In the genomic region with DNA sequence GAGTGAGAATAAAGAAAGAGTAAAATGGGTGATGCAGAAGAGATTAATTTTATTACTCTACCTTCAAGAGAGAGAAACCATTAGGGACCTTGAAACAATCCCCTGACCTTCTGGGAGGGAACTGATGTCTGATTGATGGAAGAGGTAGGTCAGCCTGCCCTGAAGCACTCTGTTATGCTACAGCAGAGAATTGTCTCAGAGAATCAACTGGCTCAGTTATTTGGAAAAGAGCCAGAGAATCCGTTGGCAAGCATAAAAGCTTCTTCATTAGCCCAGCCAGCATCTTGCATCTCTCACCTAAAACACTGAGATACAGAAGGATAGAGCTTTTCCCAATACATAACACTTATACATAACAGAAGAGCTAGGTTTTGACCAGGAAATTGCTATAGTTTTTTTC, we compare ENCODE assay signal across 25 mouse cellular contexts. TPM values are rescaled to one million over a fixed set of nuclear protein-coding genes. Genes with fewer than 3 reads are reported as not detected.
A peak's percentile ranks its signal among the peaks of the same experiment; 100 is the strongest.
DNase-seq lines count a peak whose midpoint lies in the region; ATAC-seq and TF ChIP-seq lines count a peak whose summit lies in the region.
"Had no signal": no experiment of that assay in that cellular context is flagged by ENCODE, and none has a peak within 500 bp of the region (broad histone marks: within the 10 kb centered on the region; RNA-seq: fewer than 3 reads in every experiment).

No protein-coding gene starts in this region.

- H3K9me3 ChIP-seq in forebrain, postnatal 0 days (ENCODE audit: low read length): no peaks in the 10 kb centered on the region
- no peaks in the 10 kb centered on the region for H3K9me3 ChIP-seq in forebrain, embryonic 12.5 days
- no peaks in the 10 kb centered on the region for H3K9me3 ChIP-seq in midbrain, postnatal 0 days (ENCODE audit: low read length)
- H3K9me3 ChIP-seq in midbrain, embryonic 10.5 days (replicated peaks): no peaks in the 10 kb centered on the region
- H3K9me3 ChIP-seq: hindbrain, embryonic 10.5 days; liver, embryonic 12.5 days; neural tube, embryonic 13.5 days had no signal

- H3K9ac ChIP-seq in forebrain, postnatal 0 days: no peak overlapping the region
- H3K9ac ChIP-seq in forebrain, embryonic 12.5 days: no peak overlapping the region
- H3K9ac ChIP-seq in midbrain, postnatal 0 days (replicated peaks; ENCODE audit: low read length, poor library complexity, severe bottlenecking): no peak overlapping the region
- H3K9ac ChIP-seq: liver, embryonic 12.5 days; neural tube, embryonic 13.5 days had no signal

- no peak overlapping the region for H3K4me3 ChIP-seq in forebrain, postnatal 0 days (ENCODE audit: low read depth, low read length)
- no peak overlapping the region for H3K4me3 ChIP-seq in forebrain, embryonic 12.5 days (replicated peaks)
- no peak overlapping the region for H3K4me3 ChIP-seq in midbrain, postnatal 0 days (ENCODE audit: low read depth, low read length)
- H3K4me3 ChIP-seq in midbrain, embryonic 10.5 days: no peak overlapping the region
- no peak overlapping the region for H3K4me3 ChIP-seq in thymus, adult 2 months (ENCODE audit: control insufficient read depth, insufficient read depth, low read length)
- H3K4me3 ChIP-seq: heart, adult 2 months; hindbrain, embryonic 10.5 days; left cerebral cortex, adult 2 months; liver, embryonic 12.5 days; neural tube, embryonic 13.5 days had no signal

- no peak overlapping the region for H3K4me2 ChIP-seq in forebrain, postnatal 0 days (ENCODE audit: low read depth)
- no peak overlapping the region for H3K4me2 ChIP-seq in forebrain, embryonic 12.5 days
- H3K4me2 ChIP-seq in midbrain, postnatal 0 days (ENCODE audit: low read depth, low read length, poor library complexity, severe bottlenecking): no peak overlapping the region
- H3K4me2 ChIP-seq: liver, embryonic 12.5 days; midbrain, embryonic 11.5 days; neural tube, embryonic 13.5 days had no signal

- no peak overlapping the region for H3K27ac ChIP-seq in forebrain, postnatal 0 days (ENCODE audit: low read depth, low read length)
- no peak overlapping the region for H3K27ac ChIP-seq in forebrain, embryonic 12.5 days
- no peak overlapping the region for H3K27ac ChIP-seq in midbrain, postnatal 0 days (ENCODE audit: low read depth, low read length)
- no peak overlapping the region for H3K27ac ChIP-seq in midbrain, embryonic 10.5 days (replicated peaks)
- no peak overlapping the region for H3K27ac ChIP-seq in thymus, adult 2 months (ENCODE audit: control insufficient read depth, insufficient read depth, low read length)
- H3K27ac ChIP-seq: heart, adult 2 months; hindbrain, embryonic 10.5 days; left cerebral cortex, adult 2 months; liver, embryonic 12.5 days; macrophage; neural tube, embryonic 13.5 days; stomach, postnatal 0 days had no signal

- no peaks in the 10 kb centered on the region for H3K36me3 ChIP-seq in forebrain, postnatal 0 days (ENCODE audit: insufficient read depth)
- no peaks in the 10 kb centered on the region for H3K36me3 ChIP-seq in forebrain, embryonic 12.5 days (replicated peaks)
- no peaks in the 10 kb centered on the region for H3K36me3 ChIP-seq in midbrain, postnatal 0 days (ENCODE audit: insufficient read depth, low read length)
- no peaks in the 10 kb centered on the region for H3K36me3 ChIP-seq in midbrain, embryonic 10.5 days
- H3K36me3 ChIP-seq in thymus, adult 2 months (ENCODE audit: control insufficient read depth, insufficient read depth, low read length): no peaks in the 10 kb centered on the region
- H3K36me3 ChIP-seq: hindbrain, embryonic 10.5 days; liver, embryonic 12.5 days; neural tube, embryonic 13.5 days had no signal

- TF ChIP-seq CTCF in forebrain, postnatal 0 days (IDR thresholded peaks at IDR 0.05; ENCODE audit: low read depth): no peak
- no peak for TF ChIP-seq CTCF in midbrain, postnatal 0 days (IDR thresholded peaks at IDR 0.05)
- no peak for TF ChIP-seq CTCF in thymus, adult 2 months (IDR thresholded peaks at IDR 0.05; ENCODE audit: borderline replicate concordance, control insufficient read depth, extremely low read depth, insufficient read depth, low read length, poor library complexity)

- H3K27me3 ChIP-seq in forebrain, postnatal 0 days (ENCODE audit: insufficient read depth, low read length): no peaks in the 10 kb centered on the region
- H3K27me3 ChIP-seq in forebrain, embryonic 12.5 days: no peaks in the 10 kb centered on the region
- no peaks in the 10 kb centered on the region for H3K27me3 ChIP-seq in midbrain, postnatal 0 days (ENCODE audit: insufficient read depth, low read length)
- H3K27me3 ChIP-seq in midbrain, embryonic 10.5 days (ENCODE audit: low read depth, poor library complexity, severe bottlenecking): no peaks in the 10 kb centered on the region
- H3K27me3 ChIP-seq in thymus, adult 2 months (ENCODE audit: control insufficient read depth, insufficient read depth, low read length): no peaks in the 10 kb centered on the region
- H3K27me3 ChIP-seq: CH12.LX; liver, embryonic 12.5 days; neural tube, embryonic 13.5 days had no signal

- no peaks in the 10 kb centered on the region for H3K4me1 ChIP-seq in forebrain, postnatal 0 days (ENCODE audit: insufficient read depth)
- H3K4me1 ChIP-seq in forebrain, embryonic 12.5 days: no peaks in the 10 kb centered on the region
- no peaks in the 10 kb centered on the region for H3K4me1 ChIP-seq in midbrain, postnatal 0 days (ENCODE audit: insufficient read depth, low read length)
- no peaks in the 10 kb centered on the region for H3K4me1 ChIP-seq in midbrain, embryonic 10.5 days
- H3K4me1 ChIP-seq in thymus, adult 2 months (replicated peaks; ENCODE audit: control insufficient read depth, insufficient read depth, low read length): no peaks in the 10 kb centered on the region
- H3K4me1 ChIP-seq: hindbrain, embryonic 10.5 days; liver, embryonic 12.5 days had no signal

- 19% methylated on average over 1 of the region's 1 CpGs for WGBS in forebrain, postnatal 0 days
- 61% methylated on average over 1 of the region's 1 CpGs for WGBS in forebrain, embryonic 12.5 days
- 35% methylated on average over 1 of the region's 1 CpGs for WGBS in midbrain, postnatal 0 days
- WGBS in midbrain, embryonic 10.5 days: 73% methylated on average over 1 of the region's 1 CpGs
- WGBS in thymus, adult 2 months: 73% methylated on average over 1 of the region's 1 CpGs

- peak; percentile 42 for DNase-seq in forebrain, postnatal 0 days
- DNase-seq in midbrain, postnatal 0 days (ENCODE audit: low spot score): peak; percentile 81
- no peak for DNase-seq in midbrain, embryonic 10.5 days (ENCODE audit: low spot score)
- peak; percentile 60 for DNase-seq in brain, adult 2 months (ENCODE audit: low read depth, low spot score)
- peak; percentile 66 to 78 for DNase-seq in cerebellum, postnatal 14 days
- DNase-seq in thymus, adult 2 months: no peak
- no peak for DNase-seq in layer of hippocampus, adult 11-12 months (ENCODE audit: low spot score)
- DNase-seq: embryo, embryonic 11 days; gastrocnemius, postnatal 25 days; heart, adult 2 months; kidney, adult 9 months; kidney, postnatal 36 days; layer of hippocampus, adult 9-11 months; lung, adult 2 months; right cerebral cortex, adult 18-20 months; thymus, postnatal 14 days had no signal

- no peak; the same call in 1 of the 2 replicates for ATAC-seq in forebrain, postnatal 0 days
- no peak for ATAC-seq in forebrain, embryonic 12.5 days (ENCODE audit: low FRiP score)
- no peak for ATAC-seq in midbrain, postnatal 0 days (ENCODE audit: low FRiP score)
- ATAC-seq: liver, embryonic 12.5 days had no signal

- TF ChIP-seq POLR2A in thymus, adult 2 months (IDR thresholded peaks at IDR 0.05; ENCODE audit: control insufficient read depth, extremely low read depth, insufficient read depth, low read length, poor library complexity): no peak

RNA-seq across cellular contexts. Expression of a gene that starts 26.8 kb away (rescaled TPM):
- 0.77 and 2.0 TPM in 2 replicates for total RNA-seq in forebrain, postnatal 0 days (2014; rRNA removed)
- 1.9 and 3.0 TPM in 2 replicates for polyA plus RNA-seq in forebrain, postnatal 0 days (2015; fragmentation: Nextera tagmentation; extraction: Ambion mirVana)
- 1.0 and 1.2 TPM in 2 replicates for polyA plus RNA-seq in forebrain, embryonic 12.5 days (2016; fragmentation: Nextera tagmentation; extraction: Ambion mirVana)
- total RNA-seq in midbrain, postnatal 0 days (2014; rRNA removed): 0.80 and 1.4 TPM in 2 replicates
- 1.7 and 2.3 TPM in 2 replicates for polyA plus RNA-seq in midbrain, postnatal 0 days (2015; fragmentation: Nextera tagmentation; extraction: Ambion mirVana)
- polyA plus RNA-seq in midbrain, embryonic 10.5 days (2016; fragmentation: Nextera tagmentation; extraction: Ambion mirVana): 0.26 and 1.2 TPM in 2 replicates
- 0.36 and 0.44 TPM in 2 replicates for polyA plus RNA-seq in thymus, adult 2 months (2012; rRNA removed)
- total RNA-seq: CH12.LX had no signal
- polyA plus RNA-seq: macrophage had no signal

Comparison
In these comparisons a context has a peak if more than half of its experiments do, and no peak if none do; other contexts are left out.
1. DNase-seq: peak in forebrain, postnatal 0 days (single experiment), midbrain, postnatal 0 days (single experiment), brain, adult 2 months (single experiment) and cerebellum, postnatal 14 days (2 of 2); none in midbrain, embryonic 10.5 days (single experiment), thymus, adult 2 months (single experiment) and layer of hippocampus, adult 11-12 months (single experiment).